Mouse (Mus musculus) layer of hippocampus, postnatal 14 days (tissue): ENCODE measurements around the gene Gjd2. TPM values are rescaled to one million over a fixed set of nuclear protein-coding genes. Genes with fewer than 3 reads are reported as not detected.

Source experiments
- DNase-seq, 2 experiments: peaks; one replicate each; pipeline ENCODE4 v3.0.0; 2021 to 2022; ENCODE audit warnings: low spot score in 2 of 2, mixed read lengths in 1 of 2
- total RNA-seq, 2 experiments: library from RNA; stranded (reverse); gene quantifications; 2 replicates each; pipeline ENCODE4 v1.2.3; 2021

Gene Gjd2
- total RNA-seq, 2 experiments from 2014 or later: 13.8 to 14.3 TPM

- DNase-seq: no peak
Measured at GRCm38 (mm10) chr2:114013846-114014245, 427 bp upstream of the Gjd2 start.

DNA sequence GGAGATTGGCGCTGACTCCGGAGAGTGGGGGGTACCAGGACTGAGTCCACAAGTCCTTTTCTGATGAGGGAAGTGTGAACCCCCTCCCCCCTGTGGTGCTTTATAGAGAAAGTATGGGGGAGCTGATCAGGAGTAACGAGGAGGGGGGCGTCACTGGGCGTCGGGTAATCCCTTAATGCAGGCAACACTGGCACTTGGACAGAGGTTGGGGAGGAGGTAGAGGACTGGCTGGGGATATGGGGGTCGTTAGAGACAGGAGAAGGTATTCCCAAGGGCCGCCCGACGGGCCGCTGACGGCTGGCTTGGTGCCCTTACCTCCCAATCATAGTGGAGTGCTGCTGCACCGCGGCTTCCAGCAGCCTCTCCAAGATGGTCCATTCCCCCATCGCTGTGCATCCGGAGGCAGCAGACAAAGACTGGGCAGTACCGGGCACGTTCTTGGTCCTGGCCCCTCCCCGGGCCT, 639 bp downstream of the Gjd2 start:
- peak in 1 of 2 experiments; percentile 12 for DNase-seq

DNA sequence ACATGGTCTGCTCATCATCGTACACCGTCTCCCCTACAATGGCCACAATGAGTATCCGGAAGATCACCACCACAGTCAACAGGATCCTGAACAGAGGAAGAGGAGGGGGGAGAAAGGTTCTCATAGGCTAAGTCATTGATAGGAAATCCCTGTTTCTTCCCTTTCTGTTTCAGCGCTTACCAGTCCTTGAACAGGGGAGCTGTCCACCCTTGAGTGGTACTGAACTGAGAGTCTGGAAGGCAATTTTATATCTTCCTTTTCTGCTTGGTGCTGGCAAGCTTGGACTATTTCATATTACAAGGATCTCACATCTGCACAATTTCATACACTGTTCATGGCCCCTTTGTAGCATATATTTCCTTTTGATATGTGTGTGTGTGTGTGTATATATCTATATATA, 1.6 kb downstream of the Gjd2 start:
- DNase-seq: no peak

DNA sequence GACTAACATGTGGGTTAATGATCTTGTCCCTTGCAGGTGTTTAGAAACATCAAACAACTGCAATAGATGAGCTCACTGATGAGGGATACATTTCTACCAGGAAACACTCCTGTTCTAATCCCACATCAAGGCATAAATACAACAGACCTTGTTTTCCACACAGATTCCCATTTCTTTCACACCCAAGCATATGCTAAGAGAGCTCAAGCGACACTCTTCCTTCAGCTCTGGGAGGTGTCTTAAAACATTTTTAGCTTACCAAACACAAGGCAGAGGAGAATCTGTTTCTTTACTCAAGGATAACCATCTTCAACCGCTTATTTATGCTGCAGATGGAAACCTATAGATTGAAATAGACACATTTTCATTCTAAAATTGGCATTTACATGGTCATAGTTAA, 5.1 kb downstream of the Gjd2 start:
- DNase-seq: no peak

DNA sequence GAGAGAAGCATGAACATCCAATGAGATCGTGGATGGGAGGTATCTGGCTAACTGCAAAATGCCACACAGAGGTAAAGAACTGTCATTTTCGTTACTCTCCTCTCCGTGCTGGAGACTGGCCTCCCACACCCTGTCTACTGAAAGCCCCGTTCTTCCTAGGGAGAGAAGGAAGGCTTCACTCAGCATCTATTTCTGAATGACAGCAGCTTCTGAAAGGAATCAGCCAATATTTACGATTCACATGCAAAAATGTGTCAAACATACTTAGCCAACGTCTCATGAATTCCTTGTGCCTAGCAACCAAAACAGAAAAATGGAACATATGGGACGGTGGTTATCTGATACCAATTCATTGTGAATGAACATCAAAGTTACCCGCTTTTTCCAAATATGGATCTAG, 15.9 kb downstream of the Gjd2 start:
- no peak for DNase-seq

DNA sequence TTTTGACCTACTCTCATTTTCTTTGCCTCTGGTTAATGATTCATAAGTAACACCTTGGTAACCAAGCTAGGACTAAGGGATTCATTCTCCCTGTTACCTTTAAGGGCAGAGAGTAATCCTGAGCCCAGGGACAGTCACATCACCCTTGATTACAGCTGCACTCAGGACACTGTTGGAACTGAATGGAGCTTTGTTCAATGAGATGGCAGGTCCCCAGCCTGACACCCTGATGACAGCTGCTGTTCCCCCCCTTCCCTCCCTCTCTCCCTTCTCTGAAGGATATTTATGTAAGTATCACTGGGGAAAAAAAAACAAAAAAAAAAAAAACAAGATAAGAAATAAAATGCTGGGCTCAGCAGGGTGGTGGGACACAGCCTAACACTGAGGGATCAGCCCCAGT, 16.5 kb downstream of the Gjd2 start:
- DNase-seq: no peak

DNA sequence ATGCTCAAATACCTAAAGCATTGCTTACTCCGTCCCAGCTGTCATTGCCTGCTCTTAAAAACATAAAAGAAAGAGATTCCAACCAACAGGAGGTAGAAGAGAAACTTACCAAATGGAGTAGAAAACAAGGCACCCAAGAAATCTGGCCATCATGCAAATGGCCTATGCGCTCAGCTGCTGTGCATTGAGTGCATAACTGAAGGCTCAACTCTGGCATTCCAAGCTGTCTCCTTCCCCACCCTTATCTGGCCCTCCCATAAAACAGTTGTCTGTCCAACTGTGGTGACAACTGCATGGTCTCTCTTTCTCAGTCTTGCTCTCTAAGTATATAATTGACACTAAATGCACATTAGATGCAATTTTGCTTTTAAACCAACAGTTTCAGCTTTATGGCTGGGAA, 28.5 kb downstream of the Gjd2 start:
- DNase-seq: no peak

- no peak for DNase-seq
Measured at GRCm38 (mm10) chr2:113980664-113981063, 32.8 kb downstream of the Gjd2 start.

- DNase-seq: no peak
Measured at GRCm38 (mm10) chr2:113978151-113978771, 35.2 kb downstream of the Gjd2 start.

GRCm38 (mm10) chr2:113973950-113974349, 39.5 kb downstream of the Gjd2 start:
- DNase-seq: no peak

- peak in 1 of 2 experiments; percentile 10 for DNase-seq
Measured at GRCm38 (mm10) chr2:113966421-113966820, 47.0 kb downstream of the Gjd2 start.

Other genes with a start within 250 kb of the Gjd2 start
- gene Scg5, start 184.5 kb downstream of the Gjd2 start, total RNA-seq: 100 to 1,000 TPM; 348 to 364 TPM
- gene Arhgap11a, start 165.0 kb downstream of the Gjd2 start, total RNA-seq: 1 to 10 TPM; 3.6 to 3.7 TPM
- not detected for gene Actc1, start 39.9 kb upstream of the Gjd2 start, total RNA-seq
- 10 to 100 TPM; 23.5 to 27.6 TPM for gene Aqr, start 173.4 kb upstream of the Gjd2 start, total RNA-seq
- gene Zfp770, start 187.8 kb upstream of the Gjd2 start, total RNA-seq: 10 to 100 TPM; 25.2 to 25.8 TPM